In the genomic region with DNA sequence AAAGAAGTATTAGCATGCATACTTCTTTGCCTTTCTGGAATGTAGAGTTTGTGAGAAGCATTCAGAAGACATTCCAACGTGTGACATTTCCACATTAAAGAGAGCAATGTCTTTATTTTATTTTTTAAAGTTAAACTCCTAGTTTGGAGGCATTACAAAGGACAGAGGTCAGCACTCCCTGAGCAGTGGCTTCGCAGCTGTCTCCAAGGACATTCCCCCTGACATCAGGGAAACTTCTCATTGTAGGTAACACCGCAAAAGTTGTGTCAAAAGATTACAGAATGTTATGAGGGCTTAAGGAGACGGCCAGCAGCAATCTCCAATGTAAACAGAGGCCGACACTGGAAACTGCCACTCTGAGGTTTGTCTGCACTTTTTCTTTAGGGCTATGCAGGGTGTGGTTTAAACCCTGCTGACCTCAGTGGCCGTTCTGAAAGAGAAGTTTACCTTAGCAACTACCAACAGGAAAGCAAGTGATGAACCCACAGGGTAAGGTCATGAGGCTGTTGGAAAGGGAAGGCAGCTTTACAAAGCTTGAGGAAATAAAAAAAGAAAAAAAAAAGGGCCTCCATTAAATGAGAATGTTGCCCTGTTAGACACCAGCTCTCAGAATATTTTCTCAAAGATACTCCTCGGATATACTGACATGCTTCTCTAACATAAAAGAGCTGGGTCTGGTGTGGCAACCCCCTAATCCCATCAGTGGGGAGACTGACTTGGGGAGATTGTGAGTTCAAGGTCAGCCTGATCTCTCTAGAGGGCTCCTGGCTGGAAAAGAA, we compare ENCODE assay signal across 14 mouse cellular contexts. TPM values are rescaled to one million over a fixed set of nuclear protein-coding genes. Genes with fewer than 3 reads are reported as not detected.
DNase-seq lines count a peak whose midpoint lies in the region; ATAC-seq and TF ChIP-seq lines count a peak whose summit lies in the region.
"Had no signal": no experiment of that assay in that cellular context is flagged by ENCODE, and none has a peak within 500 bp of the region (broad histone marks: within the 10 kb centered on the region; RNA-seq: fewer than 3 reads in every experiment).

No protein-coding gene starts in this region.

- H3K4me3 ChIP-seq in forebrain, embryonic 12.5 days (replicated peaks): no peak overlapping the region
- no peak overlapping the region for H3K4me3 ChIP-seq in forebrain, embryonic 16.5 days (replicated peaks; ENCODE audit: low read length)
- no peak overlapping the region for H3K4me3 ChIP-seq in hindbrain, embryonic 13.5 days
- no peak overlapping the region for H3K4me3 ChIP-seq in myocyte
- H3K4me3 ChIP-seq: erythroblast, embryonic 14.5 days; lung, embryonic 15.5 days had no signal

- peaks cover 9% of the 10 kb centered on the region for H3K4me1 ChIP-seq in forebrain, embryonic 12.5 days
- peaks cover 7% of the 10 kb centered on the region; the same call in 1 of the 2 replicates for H3K4me1 ChIP-seq in forebrain, embryonic 16.5 days (replicated peaks; ENCODE audit: control insufficient read depth, insufficient read depth, low read length)
- H3K4me1 ChIP-seq in hindbrain, embryonic 13.5 days (replicated peaks): 0 out of 2 replicates have a peak, but pooled peaks cover 5% of the 10 kb centered on the region

- H3K9me3 ChIP-seq in forebrain, embryonic 12.5 days: no peaks in the 10 kb centered on the region
- no peaks in the 10 kb centered on the region for H3K9me3 ChIP-seq in forebrain, embryonic 16.5 days (ENCODE audit: control insufficient read depth, low read length)
- no peaks in the 10 kb centered on the region for H3K9me3 ChIP-seq in hindbrain, embryonic 13.5 days
- H3K9me3 ChIP-seq: G1E; lung, embryonic 15.5 days had no signal

- H3K4me2 ChIP-seq in forebrain, embryonic 12.5 days: no peak overlapping the region
- no peak overlapping the region for H3K4me2 ChIP-seq in forebrain, embryonic 16.5 days (ENCODE audit: low read length)
- no peak overlapping the region for H3K4me2 ChIP-seq in hindbrain, embryonic 13.5 days
- peak overlapping the region; percentile 66 for H3K4me2 ChIP-seq in myocyte (ENCODE audit: low read depth)
- H3K4me2 ChIP-seq: lung, embryonic 15.5 days had no signal

- WGBS in forebrain, embryonic 12.5 days: 43% methylated on average over 7 of the region's 7 CpGs
- 54% methylated on average over 7 of the region's 7 CpGs for WGBS in forebrain, embryonic 16.5 days
- 46% methylated on average over 7 of the region's 7 CpGs for WGBS in hindbrain, embryonic 13.5 days

- ATAC-seq in forebrain, embryonic 12.5 days (ENCODE audit: low FRiP score): no peak
- no peak for ATAC-seq in forebrain, embryonic 16.5 days
- ATAC-seq in hindbrain, embryonic 13.5 days (ENCODE audit: low FRiP score): peak; percentile 10; the same call in 1 of the 2 replicates
- no peak for ATAC-seq in activated CD4-positive, CD25-positive, alpha-beta regulatory T cell, adult 4 months
- ATAC-seq: inflammation-experienced regulatory T-cells, adult 6 months had no signal

- DNase-seq in lung, adult 18-20 months: peak; percentile 16 to 55
- DNase-seq in lung, postnatal 4 days: no peak
- DNase-seq in thymus, adult 18-20 months: no peak
- DNase-seq: cerebellum, postnatal 10 days; gastrocnemius, postnatal 10 days had no signal

- H3K79me2 ChIP-seq in myocyte (ENCODE audit: control insufficient read depth, insufficient read depth): no peaks in the 10 kb centered on the region

- TF ChIP-seq POLR2A in myocyte (IDR thresholded peaks at IDR 0.05; ENCODE audit: insufficient read length, low read depth): no peak

- H3K27me3 ChIP-seq in forebrain, embryonic 12.5 days: no peaks in the 10 kb centered on the region
- no peaks in the 10 kb centered on the region for H3K27me3 ChIP-seq in forebrain, embryonic 16.5 days (replicated peaks; ENCODE audit: control insufficient read depth, insufficient read depth, low read length)
- H3K27me3 ChIP-seq in hindbrain, embryonic 13.5 days: no peaks in the 10 kb centered on the region
- no peaks in the 10 kb centered on the region for H3K27me3 ChIP-seq in myocyte (ENCODE audit: control insufficient read depth, insufficient read depth, insufficient read length)
- H3K27me3 ChIP-seq: lung, embryonic 15.5 days had no signal

- H3K9ac ChIP-seq in forebrain, embryonic 12.5 days: no peak overlapping the region
- no peak overlapping the region for H3K9ac ChIP-seq in forebrain, embryonic 16.5 days (replicated peaks; ENCODE audit: low read depth, low read length)
- no peak overlapping the region for H3K9ac ChIP-seq in hindbrain, embryonic 13.5 days
- H3K9ac ChIP-seq: lung, embryonic 15.5 days had no signal

- H3K27ac ChIP-seq in forebrain, embryonic 12.5 days: peak overlapping the region; percentile 46; the same call in 1 of the 2 replicates
- no peak overlapping the region for H3K27ac ChIP-seq in forebrain, embryonic 16.5 days (ENCODE audit: low read length)
- peak overlapping the region; percentile 62 for H3K27ac ChIP-seq in hindbrain, embryonic 13.5 days
- H3K27ac ChIP-seq: lung, embryonic 15.5 days had no signal

- H3ac ChIP-seq in myocyte (ENCODE audit: control insufficient read depth, insufficient read length): no peak overlapping the region

- no peaks in the 10 kb centered on the region for H3K36me3 ChIP-seq in forebrain, embryonic 12.5 days (replicated peaks)
- H3K36me3 ChIP-seq in forebrain, embryonic 16.5 days (ENCODE audit: control insufficient read depth, insufficient read depth): no peaks in the 10 kb centered on the region
- no peaks in the 10 kb centered on the region for H3K36me3 ChIP-seq in hindbrain, embryonic 13.5 days
- no peaks in the 10 kb centered on the region for H3K36me3 ChIP-seq in myocyte (ENCODE audit: control insufficient read depth, insufficient read depth)
- H3K36me3 ChIP-seq: G1E; lung, embryonic 15.5 days had no signal

TF ChIP-seq in myocyte, 11 proteins besides CTCF, POLR2A, EP300 and RAD21:
- TF ChIP-seq TCF12 (IDR thresholded peaks at IDR 0.05; ENCODE audit: insufficient read depth, poor library complexity, severe bottlenecking) (peak; percentile 23), MYOG (IDR thresholded peaks at IDR 0.05; ENCODE audit: control insufficient read depth in 1 of 3, insufficient read depth in 1 of 3, insufficient read length in 2 of 3, low read depth in 2 of 3) (peak in 2 of 3 experiments; percentile 58 to 71), USF1 (IDR thresholded peaks at IDR 0.05; ENCODE audit: low read depth) (no peak), MYOD1 (IDR thresholded peaks at IDR 0.05; ENCODE audit: control insufficient read depth in 1 of 3, insufficient read length in 2 of 3, low read depth in 2 of 3) (peak; percentile 24 to 71 (median 63))
TF ChIP-seq in myocyte: peak in this region for 3.

RNA-seq across cellular contexts. Expression of a gene that starts 60.0 kb away (rescaled TPM):
- 0.62 and 1.5 TPM in 2 replicates for polyA plus RNA-seq in forebrain, embryonic 12.5 days (2016; fragmentation: Nextera tagmentation; extraction: Ambion mirVana)
- polyA plus RNA-seq in forebrain, embryonic 16.5 days (2015; fragmentation: Nextera tagmentation; extraction: Ambion mirVana): 1.3 and 1.5 TPM in 2 replicates
- 0.99 and 1.4 TPM in 2 replicates for polyA plus RNA-seq in hindbrain, embryonic 13.5 days (2015; fragmentation: Nextera tagmentation; extraction: Ambion mirVana)
- polyA plus RNA-seq in myocyte (2012; fragmentation: generic; extraction: Trizol): 13.4 TPM
- polyA plus RNA-seq in activated CD4-positive, CD25-positive, alpha-beta regulatory T cell, adult 4 months (2017; shearing (Covaris generic)): not detected
- polyA plus RNA-seq: erythroblast, embryonic 14.5 days; G1E; inflammation-experienced regulatory T-cells, adult 6 months had no signal

Comparison
In these comparisons a context has a peak if more than half of its experiments do, and no peak if none do; other contexts are left out.
1. DNase-seq: peak in lung, adult 18-20 months (2 of 2); none in lung, postnatal 4 days (0 of 2) and thymus, adult 18-20 months (0 of 2).